Mouse (Mus musculus) embryo, embryonic 11 days (tissue): ENCODE measurements around the gene Glis1.

Source experiments
- DNase-seq: peaks from one replicate; pipeline ENCODE4 v3.0.0-alpha.2; 2015

The Glis1 gene

DNA sequence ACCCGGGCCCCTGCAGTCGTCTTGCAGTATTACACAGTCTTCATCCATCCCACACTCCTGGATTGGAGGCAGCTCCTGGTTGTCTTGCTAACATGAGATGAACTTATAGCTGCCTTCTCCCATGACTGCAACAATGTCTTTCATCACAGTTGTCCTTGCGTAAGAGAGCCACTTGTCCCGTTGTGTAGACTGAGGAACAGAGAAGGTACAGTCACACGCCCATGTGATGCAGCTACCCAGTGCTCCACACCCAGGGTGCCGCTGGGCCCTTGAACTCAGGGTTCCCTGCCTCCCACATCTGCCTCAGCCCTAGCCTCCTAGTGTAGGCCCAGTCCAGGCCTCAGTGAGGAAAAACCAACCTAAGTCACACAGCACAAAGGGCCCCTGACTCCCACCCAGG, 201.7 kb downstream of the Glis1 start:
- no peak for DNase-seq

DNA sequence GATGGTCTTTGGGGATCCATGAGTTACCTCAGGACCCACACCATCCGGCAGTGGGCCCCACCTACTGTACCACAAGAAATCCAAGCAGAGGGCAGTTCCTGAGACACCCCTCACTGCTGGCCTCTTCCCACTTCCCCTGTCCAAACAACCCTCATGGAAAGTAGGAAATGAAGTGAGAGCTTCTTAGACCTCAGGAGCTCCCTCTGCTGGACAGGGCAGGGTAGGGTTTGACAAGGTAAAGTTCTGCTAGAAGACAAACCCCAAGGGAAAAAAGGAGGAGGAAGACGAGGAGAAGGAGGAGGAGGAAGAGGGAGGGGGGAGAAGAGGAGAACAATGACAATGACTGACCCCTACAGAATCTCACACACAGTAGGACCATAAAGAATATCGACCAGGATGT, 203.3 kb downstream of the Glis1 start:
- peak; percentile 53 for DNase-seq

DNA sequence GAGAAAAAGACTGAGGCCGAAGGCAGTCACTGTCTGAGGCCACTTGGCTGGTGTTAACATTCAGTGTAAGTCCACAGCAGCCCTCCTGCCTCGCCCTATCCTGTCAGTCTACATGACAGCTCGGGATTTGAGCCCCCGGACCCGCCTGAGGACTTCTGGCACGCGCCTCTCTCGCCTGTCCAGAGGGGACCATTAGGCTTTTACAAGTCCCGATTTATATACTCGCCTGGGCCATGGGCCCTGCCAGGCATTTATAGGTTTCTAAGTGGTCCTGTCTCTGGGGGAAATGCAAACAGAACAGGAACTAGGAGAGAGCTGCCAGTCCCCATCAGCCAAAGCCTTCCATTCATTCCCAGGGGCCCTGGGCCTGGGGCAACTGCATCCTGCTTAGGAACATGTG, 203.9 kb downstream of the Glis1 start:
- no peak for DNase-seq

DNA sequence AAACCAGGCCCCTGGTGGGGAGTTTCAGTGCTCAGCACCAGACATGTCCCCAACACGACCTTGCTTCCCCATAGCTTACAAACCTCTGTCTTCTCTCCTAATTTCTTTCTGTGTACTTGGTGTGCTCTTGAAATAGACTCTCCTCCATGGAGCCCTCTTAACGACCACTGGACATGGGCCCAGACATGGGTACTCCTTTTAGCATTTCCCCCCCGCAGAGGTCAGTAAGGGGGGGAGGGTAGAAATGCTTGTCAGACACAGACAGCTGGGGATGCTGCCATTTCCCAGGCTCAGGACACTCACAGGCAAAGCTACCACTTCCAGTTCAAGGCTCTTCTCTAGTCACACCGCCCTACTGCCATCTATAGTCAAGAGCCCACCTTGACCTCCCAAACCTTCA, 207.2 kb downstream of the Glis1 start:
- no peak for DNase-seq

DNA sequence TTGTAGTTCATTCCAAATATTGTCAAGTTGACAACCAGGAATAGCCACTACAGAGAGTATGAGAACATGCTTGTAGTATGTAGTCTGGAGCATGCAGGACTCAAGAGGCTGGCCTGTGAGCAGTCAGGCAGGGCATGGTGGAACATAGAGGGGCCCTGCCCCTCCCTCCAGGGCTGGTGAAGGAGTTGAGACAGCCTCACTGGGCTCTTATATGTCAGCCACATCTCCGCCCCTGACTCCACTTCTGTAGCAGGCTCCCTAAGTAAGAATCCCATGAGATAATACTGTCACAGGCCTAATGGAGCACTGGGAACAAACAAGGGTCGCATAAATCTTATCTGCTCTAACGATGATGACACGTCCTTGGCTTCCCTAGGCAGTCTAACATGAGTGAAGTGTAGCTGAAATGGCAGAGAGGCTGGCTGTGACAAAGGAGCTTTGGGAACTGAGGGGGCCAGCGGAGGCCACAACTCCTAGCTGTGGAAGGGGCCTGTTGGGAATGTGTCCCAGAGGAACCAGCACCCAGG, 214.6 kb downstream of the Glis1 start:
- DNase-seq, result no peak

DNA sequence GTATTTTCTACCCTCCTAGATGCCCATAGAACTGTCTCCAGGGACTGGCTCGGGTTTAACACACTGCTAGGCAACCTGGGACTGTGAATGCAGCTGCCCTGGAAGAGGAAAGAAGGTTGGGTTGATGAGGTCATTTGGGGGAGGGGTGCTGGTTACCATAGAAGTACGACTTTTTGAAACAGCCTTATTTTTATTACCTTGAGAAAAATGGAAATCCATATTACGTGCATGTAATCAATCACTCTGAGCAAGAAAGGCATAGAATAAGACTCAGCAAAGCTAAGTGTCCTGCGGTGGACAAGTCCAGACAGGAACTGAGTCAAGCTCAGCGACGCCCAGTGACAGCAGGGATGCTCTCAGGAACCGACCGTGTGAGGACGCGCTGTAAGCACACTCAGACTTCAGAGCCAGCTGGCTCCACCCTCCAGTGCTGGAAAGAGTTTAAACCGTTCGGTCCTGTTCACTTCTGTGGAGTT, 216.7 kb downstream of the Glis1 start:
- peak; percentile 57 for DNase-seq

DNA sequence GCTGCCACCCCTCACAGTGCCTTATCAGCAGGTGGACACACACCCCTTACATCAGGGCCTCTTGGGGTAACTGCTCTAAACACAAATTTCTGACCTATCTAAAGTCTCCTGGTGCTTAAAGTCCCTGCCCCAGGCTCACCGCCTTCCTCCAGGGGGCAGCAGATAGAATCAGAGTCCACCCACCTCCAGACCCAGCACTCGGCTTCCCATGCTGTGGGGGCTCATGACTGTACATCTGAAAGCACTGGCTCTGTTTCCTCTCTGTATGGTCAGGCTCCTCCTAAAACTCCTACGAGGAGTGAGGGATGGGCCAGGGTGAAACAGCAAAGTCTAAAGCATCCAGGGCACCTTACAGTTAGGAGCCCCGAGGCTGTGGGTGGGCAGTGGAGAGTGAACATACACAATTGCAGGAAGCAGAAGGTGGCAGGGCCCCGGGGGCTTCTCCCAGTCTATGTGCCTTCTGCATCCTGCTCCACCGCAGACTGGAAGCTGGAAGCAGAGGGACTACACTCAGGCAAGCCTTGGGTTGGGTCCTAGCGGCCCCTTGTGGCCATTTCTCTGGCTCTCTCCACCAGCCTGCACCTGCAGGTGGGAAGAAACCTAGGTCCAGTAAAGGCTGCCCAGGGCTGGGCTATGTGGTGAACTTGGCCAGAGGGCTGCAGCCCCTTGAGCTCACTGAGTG, 218.3 kb downstream of the Glis1 start:
- peak; percentile 91 for DNase-seq

DNA sequence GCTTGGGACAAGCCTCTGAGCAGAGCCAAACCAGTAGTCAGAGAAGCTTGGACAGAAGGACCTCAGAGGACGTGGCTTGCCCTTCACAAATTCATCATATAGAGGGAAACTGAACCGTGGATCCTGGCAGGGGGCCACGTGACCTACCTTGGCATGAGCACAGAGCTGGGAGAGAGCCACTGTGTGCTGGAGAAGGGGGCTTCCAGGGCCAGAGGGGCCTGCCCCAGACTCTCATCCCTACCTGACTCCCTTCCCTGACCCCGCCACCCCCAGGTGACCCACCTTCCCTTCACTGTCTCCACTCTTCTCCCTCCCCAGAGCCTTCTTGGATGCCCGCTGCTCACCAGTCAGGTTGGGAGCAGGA, 218.9 kb downstream of the Glis1 start:
- no peak for DNase-seq

DNA sequence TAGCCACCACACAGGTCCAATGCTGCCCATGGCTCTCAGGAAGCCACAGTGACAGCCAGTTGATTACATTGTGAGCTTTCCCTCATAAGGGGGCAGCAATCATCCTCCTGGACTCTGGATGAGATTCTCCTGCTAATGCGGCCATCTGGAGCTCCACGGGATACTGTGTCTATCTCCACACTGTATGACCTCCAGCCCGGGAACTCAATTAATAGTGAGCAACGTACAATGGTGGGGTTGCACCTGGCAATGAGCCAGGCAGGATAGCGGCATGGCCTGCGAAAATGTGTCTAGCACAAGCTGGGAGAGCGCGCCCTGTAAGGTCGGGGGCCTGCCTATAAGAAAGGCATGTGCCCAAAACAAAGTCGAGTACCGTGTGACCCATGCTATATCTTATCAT, 226.3 kb downstream of the Glis1 start:
- DNase-seq, result no peak

DNA sequence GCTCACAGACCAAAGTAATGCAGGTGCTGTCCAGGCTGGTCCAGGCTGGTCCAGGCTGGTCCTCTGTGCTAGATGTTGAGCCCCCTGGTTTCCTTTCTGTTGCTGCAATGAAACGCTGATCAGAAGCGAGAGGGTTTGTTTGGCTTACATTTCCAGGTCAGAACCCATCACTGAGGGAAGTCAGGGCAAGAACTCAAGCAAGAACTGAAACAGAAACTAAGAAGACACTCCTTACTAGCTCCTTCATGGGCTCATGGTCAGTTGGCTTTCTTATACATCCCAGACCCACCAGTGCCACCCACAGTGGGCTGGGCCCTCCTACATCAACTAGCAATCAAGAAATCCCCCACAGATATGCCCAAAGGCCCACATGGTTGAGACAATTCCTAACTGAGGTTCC, 234.1 kb downstream of the Glis1 start:
- no peak for DNase-seq

DNA sequence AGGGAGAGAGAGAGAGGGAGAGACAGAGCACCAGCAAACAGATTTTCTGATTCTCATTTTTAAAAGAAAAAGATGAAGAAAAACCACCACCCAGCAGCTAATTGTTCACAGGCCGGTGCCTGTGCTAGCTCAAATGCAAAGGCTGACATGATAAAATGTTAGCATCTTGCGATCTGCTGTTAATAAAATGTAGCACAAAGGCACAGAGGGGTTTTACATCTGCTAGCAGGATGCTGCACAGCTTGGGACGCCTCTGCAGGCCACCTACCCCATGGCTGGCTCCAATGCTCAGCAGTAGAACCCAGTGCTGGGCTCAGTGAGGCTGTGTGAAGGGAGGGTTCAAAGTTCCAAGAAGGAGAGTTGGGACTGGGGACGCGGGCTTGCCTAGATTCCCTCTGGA, 236.3 kb downstream of the Glis1 start:
- DNase-seq, result no peak

DNA sequence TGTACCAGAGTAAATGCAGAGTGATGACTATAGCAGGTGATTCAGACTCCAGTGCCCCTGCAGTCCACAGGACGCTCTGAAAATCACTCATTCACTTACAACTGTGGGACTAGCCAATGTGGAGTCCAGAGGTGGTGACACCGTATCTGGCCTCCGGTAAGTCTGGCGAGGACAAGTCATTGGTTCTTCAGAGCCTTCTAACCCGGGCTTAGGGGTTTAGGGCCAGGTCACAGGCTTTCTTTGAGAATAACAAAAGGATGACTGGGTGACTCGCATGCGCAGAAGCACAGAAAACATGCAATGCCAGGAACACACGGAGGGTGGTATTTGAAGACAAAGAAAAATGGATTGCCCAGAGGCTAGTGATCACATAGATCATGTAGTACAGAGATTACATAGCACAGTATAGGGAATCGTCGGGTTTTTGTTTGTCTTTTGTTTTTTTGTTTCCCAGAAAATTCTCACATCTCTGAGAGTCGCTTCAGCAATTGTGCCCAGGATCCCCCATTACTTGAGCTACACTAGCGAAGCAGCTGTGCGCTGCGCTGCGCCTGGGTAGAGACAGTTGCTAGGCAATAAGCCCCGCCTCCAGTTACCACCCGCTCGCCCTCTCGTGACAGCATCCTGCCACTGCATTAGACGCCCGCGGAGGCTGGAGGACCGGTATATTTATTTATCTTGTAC, 239.4 kb downstream of the Glis1 start:
- peak; percentile 94 for DNase-seq

DNA sequence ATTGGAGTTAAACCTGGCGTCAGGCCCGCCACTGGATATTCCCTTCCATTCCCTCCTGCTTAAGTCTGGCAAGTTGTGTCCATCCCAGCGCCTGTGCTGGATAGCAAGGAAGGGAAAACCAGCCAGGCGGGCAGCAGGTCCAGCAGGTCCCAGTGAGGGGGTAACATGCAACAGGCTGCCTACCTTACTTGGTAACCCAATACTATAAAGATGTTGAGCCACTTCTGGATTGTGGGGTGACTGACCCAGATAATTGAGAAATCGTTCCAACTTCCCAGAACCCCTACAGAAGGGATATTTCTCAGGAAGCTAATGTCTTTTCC, 239.9 kb downstream of the Glis1 start:
- DNase-seq, result no peak

DNA sequence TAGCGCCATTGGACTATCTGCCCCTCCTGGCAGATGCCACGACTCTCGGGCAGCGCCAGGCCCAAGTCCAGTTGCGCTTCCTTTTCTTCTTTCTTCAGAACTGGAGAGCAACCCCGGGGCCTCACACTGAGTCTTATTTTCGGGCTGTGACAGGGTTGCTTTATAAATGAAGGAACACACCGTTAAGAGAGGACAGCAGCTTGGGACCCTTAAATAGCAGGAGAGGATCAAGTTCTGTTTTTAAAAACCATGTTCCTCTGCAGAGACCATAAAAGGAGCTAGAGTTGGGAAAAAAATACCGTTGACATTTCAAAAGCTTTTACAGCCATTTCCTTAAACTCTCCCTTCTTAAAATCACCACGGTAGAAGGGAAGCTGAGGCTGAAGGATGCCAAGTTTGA, 241.3 kb downstream of the Glis1 start:
- no peak for DNase-seq

DNA sequence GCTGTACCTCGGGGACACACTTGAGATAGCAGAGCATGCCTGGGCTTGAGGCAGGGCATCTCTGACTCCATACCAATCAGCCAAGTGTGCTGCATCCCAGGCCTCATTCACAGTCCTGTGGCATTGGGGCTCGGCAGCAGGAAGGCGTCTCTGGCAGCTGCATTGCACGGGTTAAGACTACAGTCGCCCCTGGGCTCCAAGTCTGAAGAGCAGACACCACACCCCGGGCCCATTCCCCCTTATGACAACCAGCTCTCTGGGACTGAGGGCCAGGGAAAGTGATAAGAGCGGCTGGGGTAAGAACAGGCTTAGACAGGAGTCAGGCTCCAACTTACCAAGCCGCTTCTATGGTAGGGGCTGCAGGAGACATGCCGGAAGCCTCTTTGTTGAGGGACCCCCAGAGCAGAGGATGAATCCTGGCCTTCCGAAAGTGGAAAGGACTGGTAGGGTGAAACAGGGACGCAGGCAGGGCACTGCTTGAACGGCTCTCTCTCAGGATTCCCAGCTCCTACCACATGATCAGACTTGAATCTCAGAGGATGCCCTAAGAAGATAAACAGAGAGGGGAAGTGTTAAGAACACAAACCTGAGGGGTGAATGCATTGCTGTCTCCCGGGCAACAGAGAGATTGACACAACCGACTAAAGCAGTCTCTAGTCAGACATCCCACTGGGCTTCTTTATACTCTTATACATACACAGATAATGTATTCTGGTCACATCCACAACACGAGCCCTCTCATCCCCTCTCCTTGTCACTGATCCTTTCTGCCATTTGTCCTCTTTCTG, 246.1 kb downstream of the Glis1 start:
- DNase-seq, result peak; percentile 73

DNA sequence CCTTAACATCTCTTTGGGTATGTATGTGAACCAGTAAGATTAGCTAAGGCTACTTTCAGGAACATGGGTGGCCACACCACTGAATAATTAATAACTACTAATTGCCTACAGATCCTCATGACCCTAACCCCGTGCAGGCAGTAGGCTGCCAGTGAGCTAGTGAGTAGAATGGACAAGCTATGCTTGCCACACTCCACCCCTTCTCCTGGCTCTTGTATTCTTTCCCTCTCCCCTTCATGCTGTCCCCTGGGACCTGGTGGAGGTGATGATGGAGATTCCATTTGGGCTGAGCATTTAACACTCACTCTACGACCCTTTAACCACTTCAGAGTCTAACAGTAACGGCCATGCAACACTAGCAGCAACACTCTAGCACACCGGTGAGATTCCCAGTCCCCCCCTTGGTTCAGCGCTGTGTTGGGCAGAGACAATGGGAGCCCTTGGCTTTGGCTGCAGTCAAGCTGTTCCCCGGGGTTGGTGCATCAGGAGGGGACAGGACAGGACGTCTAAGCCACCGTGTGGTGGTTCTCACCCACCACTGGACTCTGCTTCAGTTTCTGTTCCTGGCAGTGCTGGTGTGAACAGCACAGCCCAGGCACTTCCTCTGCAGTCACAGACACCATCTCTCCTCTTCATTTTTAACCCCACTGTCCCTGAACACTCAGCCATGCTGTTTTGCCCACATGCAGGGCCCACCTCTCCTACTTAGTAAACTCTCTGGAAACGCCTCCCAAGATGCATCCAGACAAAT, 246.9 kb downstream of the Glis1 start:
- DNase-seq, result peak; percentile 38

DNA sequence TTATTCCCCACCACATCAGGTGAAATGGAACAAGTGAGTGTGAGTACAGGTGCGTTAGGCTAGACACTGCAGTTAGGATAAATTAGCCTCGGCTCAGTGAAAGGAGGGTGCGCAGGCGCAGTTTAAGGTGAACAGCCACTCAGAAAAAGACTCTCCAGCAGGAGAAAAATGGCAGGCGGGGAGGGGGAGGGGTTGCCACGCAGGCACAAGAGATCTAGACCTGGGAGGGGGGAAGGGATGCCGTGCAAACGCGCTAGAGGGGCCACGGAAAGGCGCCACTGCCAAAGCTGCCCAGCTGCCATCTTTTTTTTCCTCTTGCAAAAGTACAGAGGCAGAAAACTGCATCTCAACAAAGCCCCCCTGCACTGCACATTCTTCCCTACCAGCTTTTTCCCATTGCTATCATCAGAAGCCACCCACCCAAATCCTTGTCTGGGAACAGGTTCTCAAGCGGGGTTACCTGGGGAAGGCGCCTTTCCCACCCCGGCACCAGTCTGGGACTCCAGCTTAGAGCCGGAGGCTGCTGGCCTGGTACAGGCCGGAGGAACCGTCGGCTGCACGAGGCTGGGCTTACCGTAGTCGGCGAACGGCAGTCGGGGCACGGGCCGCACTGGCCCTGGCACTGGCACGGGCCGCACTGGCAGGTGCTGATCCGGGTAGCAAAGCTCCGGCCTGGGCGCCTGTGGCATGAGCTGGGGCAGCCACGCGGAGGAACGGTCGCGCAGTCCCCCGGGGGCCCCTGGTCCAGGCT, 248.8 kb downstream of the Glis1 start:
- DNase-seq, result no peak

DNA sequence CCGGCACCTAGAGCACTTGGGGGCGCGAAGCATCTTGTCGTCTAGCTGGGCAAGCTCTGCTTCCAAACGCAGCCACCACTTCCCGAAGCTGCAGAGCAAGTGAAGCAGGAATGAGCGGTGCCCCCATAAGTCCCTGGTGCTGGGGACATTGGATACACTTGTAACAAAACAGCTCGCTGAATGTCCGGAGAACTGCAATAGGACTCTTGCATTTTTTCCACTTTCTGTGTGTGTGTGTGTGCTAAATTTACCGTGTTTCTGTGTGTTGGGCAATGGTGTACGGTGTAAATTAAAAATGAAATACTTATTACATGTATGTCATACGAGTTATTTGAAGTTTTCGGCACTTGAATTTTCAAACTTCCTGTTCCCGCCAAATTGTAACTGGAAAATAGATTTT, 249.7 kb downstream of the Glis1 start, which contains the start of gene Dmrtb1:
TSS of gene Dmrtb1 (minus strand) at position 101 of the 400 bp plus-strand sequence.
- no peak for DNase-seq
